Mouse (Mus musculus) lung, postnatal 0 days (tissue): ENCODE measurements around the gene Fdx1l. TPM values are rescaled to one million over a fixed set of nuclear protein-coding genes. Genes with fewer than 3 reads are reported as not detected.

Source experiments
- ATAC-seq: fragments of 200-750 bp; cut with Nextera tagmentation; 2 replicates; pipeline ENCODE4 v1.8.0; 2017; ENCODE audit warnings: moderate library complexity
- DNase-seq: peaks from one replicate; pipeline ENCODE4 v3.0.0-alpha.2; 2016; ENCODE audit warnings: low spot score
- H3K27ac ChIP-seq: fragments of 300-500 bp; sonication (generic); 2 replicates; pipeline ENCODE4 v1.5.1; 2014; ENCODE audit warnings: antibody characterized with exemption, mild to moderate bottlenecking, low read length, mixed read lengths
- H3K27me3 ChIP-seq: fragments of 300-500 bp; sonication (generic); replicated peaks from 2 replicates; pipeline ENCODE4 v1.6.1; 2014; ENCODE audit warnings: low read length, mixed read lengths; ENCODE audit not compliant: insufficient read depth
- H3K36me3 ChIP-seq: fragments of 300-500 bp; sonication (generic); 2 replicates; pipeline ENCODE4 v1.6.1; 2014; ENCODE audit warnings: low read length, mixed read lengths; ENCODE audit not compliant: insufficient read depth
- H3K4me1 ChIP-seq: fragments of 300-500 bp; sonication (generic); 2 replicates; pipeline ENCODE4 v1.6.1; 2014; ENCODE audit warnings: antibody characterized with exemption, low read depth, low read length, mixed read lengths; ENCODE audit not compliant: insufficient read depth
- H3K4me2 ChIP-seq: fragments of 300-500 bp; sonication (generic); replicated peaks from 2 replicates; pipeline ENCODE4 v1.6.1; 2014; ENCODE audit warnings: low read depth, mild to moderate bottlenecking, low read length, moderate library complexity, mixed read lengths
- H3K4me3 ChIP-seq: fragments of 300-500 bp; sonication (generic); 2 replicates; pipeline ENCODE4 v1.5.1; 2014; ENCODE audit warnings: low read depth, low read length
- H3K9ac ChIP-seq: fragments of 300-500 bp; sonication (generic); replicated peaks from 2 replicates; pipeline ENCODE4 v1.6.1; 2014; ENCODE audit warnings: low read depth, mild to moderate bottlenecking
- H3K9me3 ChIP-seq: fragments of 300-500 bp; sonication (generic); 2 replicates; pipeline ENCODE4 v1.6.1; 2016; ENCODE audit warnings: low read length, mixed read lengths
- CTCF ChIP-seq: IDR thresholded peaks from 2 replicates; pipeline ENCODE4 v1.5.1; 2016; ENCODE audit warnings: antibody characterized with exemption, mild to moderate bottlenecking
- EP300 ChIP-seq: IDR thresholded peaks from 2 replicates; pipeline ENCODE4 v1.6.1; 2016; ENCODE audit warnings: antibody characterized with exemption, mild to moderate bottlenecking, control low read depth
- WGBS: fragments of 180-500 bp; shearing (Covaris S2); extraction: QIAGEN DNeasy Blood & Tissue Kit; methylation state at CpG from one replicate; pipeline ENCODE4 v1.1.7; 2014; 5-methylcytosine and 5-hydroxymethylcytosine counted together
- polyA plus RNA-seq: library from polyadenylated mRNA; unstranded; fragments of >200 nt; fragmentation: Nextera tagmentation; extraction: Ambion mirVana; gene quantifications from 2 replicates; pipeline ENCODE4 v1.2.1, GENCODE M21; 2015

Gene Fdx1l
- polyA plus RNA-seq, 1 experiment from 2014 or later: 40.9 TPM

DNA sequence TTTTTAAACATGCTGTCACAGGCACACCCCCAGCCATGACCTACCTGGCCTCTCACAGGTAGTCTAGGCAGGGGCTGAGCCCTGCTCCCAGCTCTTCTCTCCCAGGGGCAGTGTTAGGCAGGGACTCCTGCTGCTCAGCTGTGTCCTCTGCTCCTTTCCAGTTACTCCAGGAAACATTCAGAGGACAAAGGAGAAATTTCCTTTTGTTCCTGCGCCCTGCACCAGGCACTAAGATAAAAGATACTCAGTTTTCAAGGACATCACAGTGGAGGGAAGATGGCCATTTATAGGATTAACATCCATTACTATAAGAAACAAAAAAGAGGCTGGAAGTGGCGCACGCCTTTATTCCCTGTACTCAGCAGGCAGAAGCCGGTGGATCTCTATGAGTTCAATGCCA lies 22.5 kb upstream of the Fdx1l start:
- no peaks in the 10 kb centered on the region for H3K27me3 ChIP-seq
- 81% methylated on average over 4 of the region's 4 CpGs for WGBS
- ATAC-seq (no peak), DNase-seq (no peak)
- peaks cover 2% of the 10 kb centered on the region; the same call in 1 of the 2 replicates for H3K4me1 ChIP-seq
- TF ChIP-seq EP300 (no peak), CTCF (no peak)
- no peak overlapping the region for H3K4me2 ChIP-seq
- no peak overlapping the region for H3K4me3 ChIP-seq
- no peaks in the 10 kb centered on the region for H3K36me3 ChIP-seq
- no peak overlapping the region for H3K27ac ChIP-seq
- H3K9me3 ChIP-seq: no peaks in the 10 kb centered on the region
- H3K9ac ChIP-seq: no peak overlapping the region

- WGBS: 93% methylated on average over 9 of the region's 9 CpGs
- no peak for TF ChIP-seq CTCF
- TF ChIP-seq EP300: no peak
- Histone ChIP-seq H3K9ac (no peak overlapping the region), H3K27me3 (no peaks in the 10 kb centered on the region), H3K27ac (no peak overlapping the region), H3K4me2 (no peak overlapping the region), H3K36me3 (0 out of 2 replicates have a peak, but pooled peaks cover 8% of the 10 kb centered on the region), H3K4me3 (no peak overlapping the region), H3K9me3 (no peaks in the 10 kb centered on the region), H3K4me1 (peaks cover 8% of the 10 kb centered on the region; the same call in 1 of the 2 replicates)
- ATAC-seq: no peak
- DNase-seq: no peak
Observed at GRCm38 (mm10) chr9:21093423-21093822, 20.0 kb upstream of the Fdx1l start.

- Histone ChIP-seq H3K4me1 (peaks cover 8% of the 10 kb centered on the region; the same call in 1 of the 2 replicates), H3K4me3 (peak within 1 kb of the TSS; percentile 75), H3K9me3 (no peaks in the 10 kb centered on the region), H3K9ac (peak within 1 kb of the TSS; percentile 54), H3K4me2 (peak within 1 kb of the TSS; percentile 69), H3K36me3 (peaks cover 18% of the 10 kb centered on the region), H3K27ac (peak within 1 kb of the TSS; percentile 89), H3K27me3 (no peaks in the 10 kb centered on the region)
- under 1% methylated on average over 54 of the region's 54 CpGs for WGBS
- DNase-seq: peak; percentile 100
- TF ChIP-seq CTCF: no peak; the same call in 1 of the 2 replicates
- peak; percentile 55; the same call in 1 of the 2 replicates for TF ChIP-seq EP300
- ATAC-seq: peak; percentile 100
Observed at GRCm38 (mm10) chr9:21091707-21092320, 18.4 kb upstream of the Fdx1l start, which contains the start of the genes Gm38431 and Raver1. Gene Gm38431, minus strand, starts transcription at chr9:21091997. Gene Raver1, minus strand, starts transcription at chr9:21092008.

DNA sequence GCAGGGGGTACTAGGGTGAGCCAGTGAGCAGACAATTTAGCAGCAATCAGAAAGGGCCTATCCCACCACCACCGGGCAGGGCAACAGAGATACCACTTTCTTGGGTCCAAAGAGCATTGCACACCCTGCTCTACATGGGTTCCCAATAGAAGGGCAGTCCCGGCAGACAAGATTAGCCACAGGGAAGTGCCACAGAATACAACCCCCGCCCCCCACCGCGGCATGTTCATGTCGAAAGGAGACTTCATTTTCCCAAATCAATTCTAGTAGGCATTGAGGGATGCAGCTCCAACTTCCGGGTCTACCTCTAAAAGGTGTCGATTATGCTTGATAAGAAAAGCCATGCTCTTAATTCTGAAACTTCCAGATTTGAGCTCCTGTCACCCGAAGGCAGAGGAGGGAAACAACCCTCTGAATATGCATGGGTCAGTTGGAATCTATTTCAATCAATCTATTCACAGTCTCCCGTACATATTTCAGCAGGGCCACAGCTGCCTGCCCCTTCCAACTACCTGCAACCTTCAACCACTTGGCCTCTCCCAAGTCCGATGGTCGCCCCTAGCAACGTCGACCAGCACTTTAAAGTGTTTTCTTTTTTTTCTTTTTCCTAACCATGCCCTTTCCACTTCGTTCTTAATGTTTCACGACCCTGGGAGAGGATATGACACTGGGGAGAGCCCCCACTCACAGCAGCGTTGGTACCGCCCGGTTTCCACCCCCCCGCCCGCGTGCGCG lies 17.7 kb upstream of the Fdx1l start:
- Histone ChIP-seq H3K36me3 (peaks cover 25% of the 10 kb centered on the region), H3K9ac (peak overlapping the region; percentile 54), H3K27ac (peak overlapping the region; percentile 89), H3K27me3 (no peaks in the 10 kb centered on the region), H3K9me3 (no peaks in the 10 kb centered on the region), H3K4me2 (peak overlapping the region; percentile 69), H3K4me1 (peaks cover 8% of the 10 kb centered on the region; the same call in 1 of the 2 replicates), H3K4me3 (peak overlapping the region; percentile 75)
- no peak for DNase-seq
- 2% methylated on average over 24 of the region's 24 CpGs for WGBS
- TF ChIP-seq EP300: no peak
- TF ChIP-seq CTCF: no peak
- peak; percentile 4; the same call in 1 of the 2 replicates for ATAC-seq

DNA sequence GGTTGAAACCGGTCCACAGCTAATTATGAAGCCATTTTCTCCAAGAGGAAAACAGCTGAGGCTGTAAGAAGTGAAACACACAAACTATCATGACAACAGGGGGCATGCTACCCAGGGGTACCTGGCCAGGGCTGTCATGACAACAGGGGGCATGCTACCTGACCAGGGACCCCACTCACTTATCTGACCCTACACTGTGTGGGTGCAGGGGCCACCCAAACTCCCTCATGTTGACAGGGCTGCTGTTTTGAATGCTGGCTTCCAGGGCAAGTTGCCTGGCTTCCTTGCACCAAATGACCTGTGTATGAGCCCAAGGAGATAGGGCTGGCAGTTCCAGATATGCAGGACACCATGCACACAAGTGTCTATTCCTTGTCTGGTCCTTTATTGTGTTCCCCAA lies 17.1 kb upstream of the Fdx1l start:
- Histone ChIP-seq H3K9ac (peak overlapping the region; percentile 54; the same call in 1 of the 2 replicates), H3K27me3 (no peaks in the 10 kb centered on the region), H3K9me3 (no peaks in the 10 kb centered on the region), H3K36me3 (peaks cover 31% of the 10 kb centered on the region), H3K27ac (0 out of 2 replicates have a peak overlapping the region, but pooled peaks have one; percentile 5), H3K4me1 (peaks cover 8% of the 10 kb centered on the region; the same call in 1 of the 2 replicates), H3K4me3 (peak overlapping the region; percentile 75; the same call in 1 of the 2 replicates), H3K4me2 (peak overlapping the region; percentile 69)
- WGBS: 92% methylated on average over 1 of the region's 1 CpGs
- DNase-seq (no peak), ATAC-seq (no peak)
- TF ChIP-seq EP300: no peak
- no peak for TF ChIP-seq CTCF

GRCm38 (mm10) chr9:21083324-21083723 lies 9.9 kb upstream of the Fdx1l start:
- Histone ChIP-seq H3K9me3 (no peaks in the 10 kb centered on the region), H3K9ac (no peak overlapping the region), H3K36me3 (peaks cover 68% of the 10 kb centered on the region), H3K27me3 (no peaks in the 10 kb centered on the region), H3K4me2 (no peak overlapping the region), H3K4me3 (no peak overlapping the region), H3K27ac (no peak overlapping the region), H3K4me1 (no peaks in the 10 kb centered on the region)
- DNase-seq (no peak), ATAC-seq (no peak)
- TF ChIP-seq CTCF (no peak), EP300 (no peak)
- WGBS: 63% methylated on average over 3 of the region's 3 CpGs
